ENCODE assay signal across 9 mouse cellular contexts in genomic region chr19:15649368-15649767, GRCm38 (mm10).
A peak's percentile ranks its signal among the peaks of the same experiment; 100 is the strongest.
DNase-seq lines count a peak whose midpoint lies in the region; ATAC-seq and TF ChIP-seq lines count a peak whose summit lies in the region.
"Had no signal": no experiment of that assay in that cellular context is flagged by ENCODE, and none has a peak within 500 bp of the region (broad histone marks: within the 10 kb centered on the region; RNA-seq: fewer than 3 reads in every experiment).

No protein-coding gene starts in this region.

- H3K4me2 ChIP-seq in neural tube, embryonic 15.5 days, result no peak overlapping the region
- H3K4me2 ChIP-seq: limb, embryonic 12.5 days had no signal

- no peak for ATAC-seq in neural tube, embryonic 15.5 days (ENCODE audit: low FRiP score)

- no peak for TF ChIP-seq POLR2A in brain, embryonic 14.5 days (IDR thresholded peaks at IDR 0.05; ENCODE audit: borderline replicate concordance, extremely low read depth, insufficient read depth, insufficient read length, poor library complexity, severe bottlenecking)

- H3K4me1 ChIP-seq in neural tube, embryonic 15.5 days, result peaks cover 10% of the 10 kb centered on the region; the same call in 1 of the 2 replicates

- H3K4me3 ChIP-seq in neural tube, embryonic 15.5 days (replicated peaks), result no peak overlapping the region
- H3K4me3 ChIP-seq: limb, embryonic 12.5 days had no signal

- H3K9ac ChIP-seq in neural tube, embryonic 15.5 days (replicated peaks), result no peak overlapping the region
- H3K9ac ChIP-seq: limb, embryonic 12.5 days had no signal

- peak; percentile 18 for DNase-seq in gastrocnemius, postnatal 14 days
- DNase-seq in gastrocnemius, postnatal 25 days, result no peak
- DNase-seq in neural tube, embryonic 10.5 days (ENCODE audit: extremely low spot score, low spot score), result peak; percentile 35
- peak; percentile 68 for DNase-seq in brain, embryonic 14.5 days (ENCODE audit: low read depth)
- peak; percentile 49 for DNase-seq in hindlimb bud, embryonic 11.5 days (ENCODE audit: extremely low spot score, low read depth, low spot score)
- peak; percentile 63 for DNase-seq in retina, embryonic 14.5 days (ENCODE audit: low spot score)
- no peak for DNase-seq in cerebellum, adult 9-10 months

- no peak overlapping the region for H3K27ac ChIP-seq in neural tube, embryonic 15.5 days (replicated peaks)
- H3K27ac ChIP-seq: limb, embryonic 12.5 days had no signal

- peak; percentile 71; the same call in 1 of the 2 replicates for TF ChIP-seq CTCF in brain, embryonic 14.5 days (IDR thresholded peaks at IDR 0.05; ENCODE audit: borderline replicate concordance, extremely low read depth, insufficient read depth, insufficient read length)

- H3K27me3 ChIP-seq in neural tube, embryonic 15.5 days (replicated peaks), result no peaks in the 10 kb centered on the region

- intact Hi-C loops in gastrocnemius, postnatal 14 days (cut with DNase I; ENCODE audit: low total_unique reads), result no loop called here

- WGBS in neural tube, embryonic 15.5 days, result 15% methylated on average over 4 of the region's 4 CpGs

- H3K9me3 ChIP-seq in neural tube, embryonic 15.5 days (replicated peaks), result no peaks in the 10 kb centered on the region
- H3K9me3 ChIP-seq: limb, embryonic 12.5 days had no signal

- no peaks in the 10 kb centered on the region for H3K36me3 ChIP-seq in neural tube, embryonic 15.5 days
- H3K36me3 ChIP-seq: limb, embryonic 12.5 days had no signal

Comparison
In these comparisons a context has a peak if more than half of its experiments do, and no peak if none do; other contexts are left out.
1. DNase-seq: peak in gastrocnemius, postnatal 14 days (single experiment), neural tube, embryonic 10.5 days (single experiment), brain, embryonic 14.5 days (single experiment), hindlimb bud, embryonic 11.5 days (single experiment) and retina, embryonic 14.5 days (single experiment); none in gastrocnemius, postnatal 25 days (single experiment) and cerebellum, adult 9-10 months (single experiment).